Mouse (Mus musculus) layer of hippocampus, adult 8-10 months (tissue): Measurements from ENCODE around the gene Pitpnm3. TPM values are rescaled to one million over a fixed set of nuclear protein-coding genes. Genes with fewer than 3 reads are reported as not detected.

Source experiments
- DNase-seq, 2 experiments: peaks; one replicate each; pipeline ENCODE4 v3.0.0; 2022; ENCODE audit warnings: low spot score in 2 of 2
- total RNA-seq, 4 experiments: library from RNA; stranded (reverse); gene quantifications; 2 replicates each; pipeline ENCODE4 v1.2.4; 2022

Gene Pitpnm3
- total RNA-seq, 4 experiments from 2014 or later, result 30.5 to 46.8 (median 35.3) TPM

- DNase-seq, result no peak
Observed at GRCm38 (mm10) chr11:72095994-72096393, 39.6 kb downstream of the Pitpnm3 start.

DNA sequence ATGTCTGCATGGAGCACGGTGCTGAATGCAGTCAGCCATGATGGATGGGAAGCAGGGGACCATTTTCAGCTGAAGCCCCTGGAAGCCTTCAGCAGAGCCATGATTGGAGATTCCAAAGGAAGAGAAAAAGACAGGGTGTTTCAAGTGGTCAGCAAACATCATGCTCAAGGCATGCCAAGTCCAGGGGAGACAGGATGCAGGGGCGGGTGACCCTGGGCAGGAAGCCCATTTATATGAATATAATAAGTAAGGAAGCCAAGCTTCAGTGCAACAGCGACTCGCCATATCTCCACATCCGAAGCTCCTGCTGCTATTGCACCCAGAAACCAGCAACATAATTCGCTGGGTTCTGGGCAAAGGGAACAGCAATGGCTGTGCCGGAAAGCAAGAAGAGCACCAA is 41.1 kb downstream of the Pitpnm3 start:
- no peak for DNase-seq

DNA sequence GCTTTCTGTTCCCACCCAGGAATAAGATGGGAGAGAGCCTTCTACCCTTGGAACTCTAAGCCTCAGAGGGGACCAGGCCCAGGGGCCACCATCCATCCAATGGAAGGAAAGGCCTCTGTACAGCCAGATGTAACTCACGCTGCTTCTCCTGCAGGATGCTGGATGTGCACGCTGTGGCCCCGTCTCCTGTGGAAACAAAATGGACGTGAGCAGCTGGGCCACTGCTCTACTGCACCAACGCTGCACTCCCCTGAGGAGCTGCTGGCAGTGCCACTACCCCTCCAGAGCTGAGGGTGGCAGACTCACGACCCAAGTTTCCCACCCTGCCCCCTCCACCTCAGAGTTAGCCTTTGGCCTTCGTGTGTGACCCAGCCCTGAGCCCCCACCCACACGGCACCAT is 43.2 kb downstream of the Pitpnm3 start:
- DNase-seq, result no peak

DNA sequence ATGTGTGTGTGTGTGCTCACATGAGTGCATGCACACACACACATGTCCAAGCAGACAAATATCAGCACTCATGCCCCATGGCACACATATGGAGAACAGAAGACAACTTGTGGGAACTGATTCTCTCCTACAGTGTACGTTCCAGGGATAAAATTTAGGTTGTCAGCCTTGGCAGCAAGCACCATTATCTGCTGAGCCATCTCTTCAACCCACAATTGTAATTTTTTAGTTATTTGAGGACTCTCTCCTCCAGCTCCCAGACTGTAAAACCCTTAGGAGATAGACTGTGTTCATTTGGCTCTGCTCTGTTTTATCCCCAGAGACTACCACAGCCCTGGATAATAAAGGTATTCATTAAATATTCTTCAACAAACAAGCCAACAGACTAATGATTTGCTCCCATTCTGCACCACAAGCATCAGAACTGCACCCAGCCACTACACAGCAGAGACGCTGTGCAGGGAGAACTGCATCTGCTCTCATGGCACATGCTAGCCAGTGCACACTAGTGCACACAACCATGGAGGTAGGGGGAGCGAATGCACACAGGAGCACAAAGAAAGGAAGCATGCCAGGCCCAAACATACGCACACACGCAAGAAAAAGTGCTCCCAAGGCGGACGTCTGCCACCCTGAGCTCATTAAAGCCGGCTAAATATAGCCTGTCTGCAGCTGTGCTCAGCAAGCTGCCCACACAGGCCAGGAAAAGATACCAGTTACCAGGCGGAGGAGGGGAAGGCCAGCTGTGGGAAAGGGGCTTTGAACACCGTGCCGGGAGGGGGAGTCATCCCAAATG is 49.1 kb downstream of the Pitpnm3 start:
- DNase-seq, result peak; percentile 52 to 59

DNA sequence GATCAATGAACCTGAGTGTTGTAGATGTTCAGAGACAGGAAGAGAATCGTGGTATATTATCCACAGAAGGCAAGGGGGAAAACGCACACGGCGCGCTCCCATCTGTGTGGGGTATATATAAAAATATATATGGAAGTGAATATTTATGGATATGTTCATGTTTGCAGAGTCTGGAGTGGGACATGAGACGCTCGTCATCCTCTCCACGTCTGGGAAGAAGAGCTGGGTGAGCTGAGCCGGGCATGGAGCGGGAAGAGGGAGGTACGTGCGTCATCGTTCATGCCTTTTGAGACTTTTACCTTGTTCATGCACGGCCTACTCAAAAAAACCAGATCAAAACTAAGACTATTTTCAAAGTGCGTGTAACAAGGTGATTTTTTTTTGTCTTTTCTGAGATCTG is 51.2 kb downstream of the Pitpnm3 start:
- DNase-seq, result no peak

- DNase-seq, result no peak
Observed at GRCm38 (mm10) chr11:72082601-72083000, 53.0 kb downstream of the Pitpnm3 start.

GRCm38 (mm10) chr11:72080461-72080860 is 55.1 kb downstream of the Pitpnm3 start:
- no peak for DNase-seq

DNA sequence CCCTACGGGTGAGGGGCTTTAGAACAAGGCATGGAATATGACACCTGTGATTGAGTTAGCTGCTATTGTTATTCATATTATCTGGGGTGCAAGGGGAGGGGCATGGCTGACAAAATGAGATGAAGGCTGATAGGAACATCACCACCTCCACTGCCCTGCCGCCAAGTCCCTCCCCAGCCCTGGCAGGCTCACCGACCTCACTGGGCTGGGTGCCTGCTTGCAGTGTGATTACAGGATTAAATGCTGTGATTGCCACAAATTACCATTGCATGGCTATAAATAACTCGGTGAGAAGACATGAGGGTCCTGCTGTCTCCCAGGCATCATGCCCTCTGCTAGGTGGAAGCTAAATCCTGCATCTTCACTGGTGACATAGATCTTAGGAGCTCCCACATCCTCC is 56.9 kb downstream of the Pitpnm3 start:
- no peak for DNase-seq

- DNase-seq, result no peak
Observed at GRCm38 (mm10) chr11:72078056-72078455, 57.5 kb downstream of the Pitpnm3 start.

GRCm38 (mm10) chr11:72074230-72074629 is 61.3 kb downstream of the Pitpnm3 start:
- DNase-seq, result no peak

DNA sequence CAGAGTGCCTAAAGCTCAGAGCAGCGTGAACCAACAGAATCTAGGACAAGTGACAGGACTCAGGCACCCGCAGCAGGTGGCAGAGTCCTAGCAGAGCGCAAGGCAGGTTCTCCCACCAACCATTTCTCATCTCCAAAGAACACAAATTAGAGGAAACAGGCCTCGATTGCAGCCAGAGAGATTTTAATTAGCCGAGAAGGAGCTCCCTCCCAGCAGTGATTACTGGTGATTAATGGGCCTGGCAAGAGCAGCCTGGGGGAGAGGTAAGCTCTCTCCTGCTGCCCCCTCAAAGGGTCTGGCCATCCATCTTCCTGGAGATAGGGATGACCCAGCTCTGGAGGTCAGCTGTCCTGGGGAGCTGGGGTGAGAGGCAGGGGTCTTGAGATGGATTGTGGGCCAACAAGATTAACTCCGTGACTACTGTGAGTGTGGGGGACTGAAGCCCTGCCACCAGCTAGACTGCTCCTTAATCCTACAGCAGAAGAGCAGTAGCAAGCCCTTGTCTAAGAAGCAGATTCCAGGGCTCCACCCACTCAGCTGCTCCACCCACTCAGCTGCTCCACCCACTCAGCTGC is 63.2 kb downstream of the Pitpnm3 start:
- DNase-seq, result no peak

DNA sequence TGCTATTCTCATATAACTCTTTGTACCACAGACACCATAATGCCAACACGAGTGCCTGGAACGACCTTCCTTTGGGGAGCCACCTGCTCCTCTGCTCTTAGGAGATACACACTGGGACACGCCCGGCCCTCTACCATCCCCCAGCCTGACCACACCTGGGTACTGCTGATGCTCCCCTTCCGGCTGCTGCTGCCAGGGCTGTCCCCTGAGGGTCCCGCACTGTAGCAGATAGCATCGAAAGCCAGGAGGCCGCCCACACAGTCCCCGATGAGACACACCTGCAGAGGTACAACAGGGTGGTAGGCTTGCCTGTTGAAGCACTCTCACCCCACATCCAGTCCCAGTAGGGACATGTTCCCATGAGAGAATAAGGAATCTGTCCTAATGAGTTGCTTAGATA is 64.8 kb downstream of the Pitpnm3 start:
- no peak for DNase-seq

- peak; percentile 59 to 67 for DNase-seq
Observed at GRCm38 (mm10) chr11:72068026-72068425, 67.6 kb downstream of the Pitpnm3 start.

DNA sequence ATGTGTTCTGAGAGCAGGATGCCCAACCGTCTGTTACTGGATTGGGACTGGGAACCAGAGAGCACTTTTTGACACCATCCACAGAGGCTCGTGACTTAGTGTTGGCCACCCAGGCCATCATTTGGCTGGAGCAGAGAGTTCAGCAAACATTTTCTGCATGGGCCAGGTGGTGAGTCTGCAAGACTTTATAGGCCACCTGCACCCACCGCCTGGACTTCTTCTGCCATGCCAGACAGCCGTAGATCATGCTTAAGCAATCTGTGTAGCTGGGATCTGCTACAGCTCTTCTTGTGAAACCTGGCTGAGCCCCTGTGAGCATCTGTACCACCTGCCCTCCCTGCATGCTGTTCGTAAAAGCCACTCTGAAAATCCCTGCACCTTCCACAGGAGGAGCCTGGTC is 68.3 kb downstream of the Pitpnm3 start:
- DNase-seq, result no peak

DNA sequence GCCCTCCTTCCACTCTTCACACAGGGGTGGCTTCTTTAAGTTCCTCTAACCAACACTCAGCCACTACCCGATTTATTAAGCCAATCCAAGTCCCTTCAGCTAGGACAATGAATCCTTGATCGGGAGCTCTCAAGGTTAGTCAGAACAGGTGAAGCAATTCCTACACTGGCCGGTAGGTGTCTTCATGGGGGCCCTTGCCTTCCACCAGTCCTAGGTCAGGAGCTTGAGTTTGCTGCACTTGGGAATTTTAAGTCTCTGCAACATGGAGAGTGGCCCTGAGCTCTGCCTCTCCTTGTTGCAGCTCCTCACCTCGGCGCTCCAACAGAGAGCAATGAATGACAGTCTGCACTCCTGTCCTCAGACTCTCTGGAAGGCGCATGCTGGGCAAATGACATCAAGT is 69.2 kb downstream of the Pitpnm3 start:
- no peak for DNase-seq

DNA sequence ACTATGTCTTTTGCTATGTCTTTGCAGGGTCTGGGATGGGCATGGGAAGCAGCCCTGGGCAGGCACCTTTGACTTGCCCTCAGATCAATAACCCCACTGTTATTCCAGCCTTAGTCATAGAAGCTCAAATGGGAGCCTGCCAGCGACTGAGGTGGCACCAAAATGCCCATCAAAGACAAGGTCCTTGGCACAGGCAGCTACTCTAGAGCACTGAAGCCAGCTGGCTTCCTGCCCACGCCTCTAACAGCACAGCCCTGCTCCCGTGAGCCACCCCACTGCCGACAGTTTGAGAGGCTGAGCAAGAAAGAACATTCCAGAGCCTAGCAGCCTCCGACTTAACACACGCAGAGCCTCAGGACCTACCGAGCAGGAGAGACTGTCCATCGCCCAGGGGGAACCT is 70.5 kb downstream of the Pitpnm3 start:
- DNase-seq, result no peak

GRCm38 (mm10) chr11:72064414-72064813 is 71.2 kb downstream of the Pitpnm3 start:
- no peak for DNase-seq

DNA sequence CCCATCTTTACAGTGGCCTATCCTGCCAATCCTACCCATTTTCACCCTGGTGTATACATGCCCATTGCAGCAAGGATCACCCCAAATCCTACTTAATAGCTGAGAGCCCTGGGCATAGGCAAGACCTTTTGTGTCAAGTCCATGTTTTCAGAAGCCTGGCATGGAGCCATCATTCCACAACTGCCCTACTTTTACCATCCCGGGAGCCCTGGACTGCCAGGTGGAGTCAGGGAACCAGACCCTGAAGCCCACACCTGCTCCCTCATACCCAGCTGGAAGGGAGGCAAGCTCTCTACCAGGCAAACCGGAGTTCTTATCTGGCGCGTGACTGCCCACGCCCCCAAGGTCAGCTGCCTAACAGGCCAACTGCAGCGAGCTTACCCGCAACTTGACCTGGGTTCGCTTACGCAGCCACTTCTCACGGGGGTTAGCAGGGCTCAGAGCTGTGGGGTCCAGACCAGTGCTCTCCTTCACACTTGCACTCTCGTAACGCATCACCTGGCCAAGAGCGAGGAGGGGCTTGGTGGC is 74.4 kb downstream of the Pitpnm3 start:
- no peak for DNase-seq

DNA sequence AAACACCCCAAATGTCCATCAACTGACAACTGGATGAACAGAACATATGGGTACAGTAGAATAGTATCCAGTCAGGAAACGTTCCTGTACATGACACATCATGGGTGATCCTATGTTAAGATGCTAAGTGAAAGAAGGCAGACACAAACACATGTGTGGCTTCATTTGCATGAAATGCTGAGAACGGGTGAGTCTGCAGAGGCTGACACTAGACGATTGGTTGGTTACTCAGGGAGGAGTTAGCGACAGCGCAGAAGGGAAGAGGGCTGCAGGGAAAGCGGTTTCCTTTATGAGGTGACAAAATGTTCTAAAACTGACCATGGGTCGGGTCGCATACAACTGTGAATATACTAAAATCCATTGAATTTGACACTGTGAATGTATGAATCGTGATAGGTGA is 75.2 kb downstream of the Pitpnm3 start:
- DNase-seq, result no peak

DNA sequence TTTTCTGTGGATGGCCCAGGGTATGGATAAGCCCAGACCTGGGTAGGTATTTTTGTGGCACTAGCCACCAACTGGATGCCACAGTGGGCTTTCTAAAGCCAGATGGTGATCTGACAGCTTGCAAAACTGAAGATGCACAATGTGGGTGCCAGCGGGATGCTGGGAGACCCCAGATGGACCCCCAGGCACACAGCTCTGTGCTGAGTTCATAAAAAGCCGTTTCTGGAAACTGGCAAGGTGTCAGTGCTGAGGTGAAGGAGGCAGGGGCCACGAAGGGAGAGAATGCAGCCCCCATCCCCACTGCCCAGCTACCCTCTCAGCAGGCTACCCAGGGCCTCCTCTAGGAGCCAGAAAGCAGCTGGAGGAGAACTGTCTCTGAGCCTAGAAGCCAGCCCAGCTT is 78.4 kb downstream of the Pitpnm3 start:
- DNase-seq, result no peak

DNA sequence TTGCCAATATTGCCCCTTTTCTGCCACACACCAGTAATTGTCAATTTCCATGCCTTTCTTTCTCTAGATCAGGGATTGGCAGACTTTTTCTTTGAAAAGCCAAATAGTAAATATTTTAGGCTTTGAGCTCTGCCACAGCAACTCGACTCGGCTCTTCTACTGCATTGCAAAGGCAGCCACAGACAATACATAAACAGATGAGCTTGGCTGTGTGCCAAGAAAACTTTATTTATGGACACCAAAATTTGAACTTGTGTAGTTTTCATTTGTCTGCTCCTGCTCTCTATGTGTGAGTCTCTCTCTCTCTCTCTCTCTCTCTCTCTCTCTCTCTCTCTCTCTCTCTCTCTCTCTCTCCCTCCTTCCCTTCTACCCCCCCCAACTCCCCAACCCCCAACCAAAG is 80.4 kb downstream of the Pitpnm3 start:
- no peak for DNase-seq

- peak; percentile 66 to 84 for DNase-seq
Observed at GRCm38 (mm10) chr11:72052636-72053035, 82.9 kb downstream of the Pitpnm3 start.

DNA sequence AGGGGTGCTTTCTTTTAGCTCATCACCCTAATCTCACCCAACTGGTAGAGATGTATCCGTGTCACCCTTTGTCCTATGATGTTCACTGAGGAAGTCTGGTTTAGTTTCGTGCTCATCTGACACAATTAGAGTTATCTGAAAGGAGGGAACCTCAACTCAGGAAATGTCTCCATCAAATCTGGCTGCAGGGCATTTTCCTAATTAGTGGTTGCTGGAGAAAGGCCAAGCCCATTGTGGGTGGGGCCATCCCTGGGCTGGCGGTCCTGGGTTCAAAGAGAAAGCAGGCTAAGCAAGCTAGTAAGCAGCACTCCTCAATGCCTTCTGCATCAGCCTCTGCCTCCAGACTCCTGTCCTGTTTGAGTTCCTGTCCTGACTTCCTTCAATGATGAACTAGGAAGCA is 83.4 kb downstream of the Pitpnm3 start:
- no peak for DNase-seq
